ENCODE assay signal across 8 mouse cellular contexts in the genomic region with DNA sequence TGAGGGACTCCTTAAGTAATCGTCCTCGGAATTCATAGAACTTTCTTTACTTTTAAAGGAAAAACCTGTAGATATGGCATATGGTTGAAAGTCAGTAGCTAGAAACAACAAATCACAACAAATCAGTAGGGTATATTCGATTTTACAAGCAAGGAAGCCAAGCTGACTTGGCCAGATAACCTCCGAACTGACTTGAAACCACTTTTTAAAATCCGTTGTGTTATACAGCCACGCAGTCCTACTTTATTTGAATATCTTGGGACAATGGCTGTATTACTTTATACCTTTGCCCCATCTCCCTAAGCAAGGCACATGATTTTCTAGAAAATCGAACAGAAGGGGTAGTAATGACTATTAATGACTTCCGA. TPM values are rescaled to one million over a fixed set of nuclear protein-coding genes. Genes with fewer than 3 reads are reported as not detected.
DNase-seq lines count a peak whose midpoint lies in the region; ATAC-seq and TF ChIP-seq lines count a peak whose summit lies in the region.

No protein-coding gene starts in this region.

- intact Hi-C loops in gastrocnemius, adult 2 months (cut with DNase I), result loop anchor here (1.0 to 2.0 kb wide), 2 partner anchors 39 to 322 kb away; no protein-coding TSS in a partner anchor
- intact Hi-C loops in gastrocnemius, postnatal 36 days (cut with DNase I), result loop anchor here (2.0 to 10.0 kb wide), 2 partner anchors 38 to 320 kb away; no protein-coding TSS in a partner anchor

- 0 out of 2 replicates have a peak overlapping the region, but pooled peaks have one; percentile 86 for H3K9ac ChIP-seq in liver, embryonic 13.5 days

- H3K9me3 ChIP-seq in liver, embryonic 13.5 days (replicated peaks), result no peaks in the 10 kb centered on the region

- DNase-seq in gastrocnemius, adult 2 months, result no peak
- no peak for DNase-seq in gastrocnemius, postnatal 4 days (ENCODE audit: low spot score in 2 of 2)
- no peak for DNase-seq in testis, postnatal 14 days (ENCODE audit: low spot score)
- no peak for DNase-seq in liver, embryonic 13.5 days
- DNase-seq in frontal cortex, postnatal 14 days (ENCODE audit: low spot score in 2 of 2), result no peak
- no peak for DNase-seq in lung, postnatal 25 days (ENCODE audit: low spot score)
- DNase-seq in gastrocnemius, postnatal 36 days, result no peak

- H3K27me3 ChIP-seq in testis, adult 2 months (ENCODE audit: control insufficient read depth, insufficient read depth, low read length), result no peaks in the 10 kb centered on the region
- H3K27me3 ChIP-seq in liver, embryonic 13.5 days, result no peaks in the 10 kb centered on the region

- peak overlapping the region; percentile 98 for H3K4me3 ChIP-seq in gastrocnemius, adult 2 months
- H3K4me3 ChIP-seq in testis, adult 2 months (ENCODE audit: control insufficient read depth, low read depth, low read length), result peak overlapping the region; percentile 100
- H3K4me3 ChIP-seq in liver, embryonic 13.5 days (replicated peaks), result peak overlapping the region; percentile 80; the same call in 1 of the 2 replicates

- no peak for TF ChIP-seq CTCF in gastrocnemius, adult 2 months (IDR thresholded peaks at IDR 0.05)
- TF ChIP-seq CTCF in testis, adult 2 months (IDR thresholded peaks at IDR 0.05; ENCODE audit: control insufficient read depth, insufficient read depth, insufficient replicate concordance, low read depth, low read length), result no peak

- ATAC-seq in liver, embryonic 13.5 days (ENCODE audit: low read depth), result no peak

- TF ChIP-seq POLR2A in testis, adult 2 months (IDR thresholded peaks at IDR 0.05; ENCODE audit: control insufficient read depth, low read depth, low read length), result no peak

- H3K36me3 ChIP-seq in testis, adult 2 months (ENCODE audit: control insufficient read depth, insufficient read depth, low read length), result peaks cover 2% of the 10 kb centered on the region
- peaks cover 30% of the 10 kb centered on the region for H3K36me3 ChIP-seq in liver, embryonic 13.5 days

- H3K4me1 ChIP-seq in testis, adult 2 months (ENCODE audit: control insufficient read depth, insufficient read depth, low read length), result peaks cover 5% of the 10 kb centered on the region
- peaks cover 39% of the 10 kb centered on the region for H3K4me1 ChIP-seq in liver, embryonic 13.5 days (replicated peaks)

- WGBS in liver, embryonic 13.5 days (ENCODE audit: insufficient replicate concordance), result 26% methylated on average over 8 of the region's 8 CpGs

- H3K27ac ChIP-seq in gastrocnemius, adult 2 months, result peak overlapping the region; percentile 87; the same call in 1 of the 2 replicates
- H3K27ac ChIP-seq in testis, adult 2 months (ENCODE audit: control insufficient read depth, insufficient read depth, low read depth, low read length), result no peak overlapping the region; the same call in 1 of the 2 replicates
- H3K27ac ChIP-seq in liver, embryonic 13.5 days, result no peak overlapping the region

- peak overlapping the region; percentile 90; the same call in 1 of the 2 replicates for H3K4me2 ChIP-seq in liver, embryonic 13.5 days

RNA-seq across cellular contexts. Expression of a gene that starts 0.4 kb away (rescaled TPM):
- total RNA-seq in gastrocnemius, adult 2 months (2021), result 10 to 100 TPM; 25.5 to 26.1 TPM
- total RNA-seq in gastrocnemius, postnatal 4 days (2021), result 10 to 100 TPM; 25.8 to 30.0 TPM
- polyA plus RNA-seq in testis, adult 2 months (2012; rRNA removed), result 15.3 and 15.9 TPM in 2 replicates
- 47.8 and 52.0 TPM in 2 replicates for polyA plus RNA-seq in liver, embryonic 13.5 days (2015; fragmentation: Nextera tagmentation; extraction: Ambion mirVana)
- total RNA-seq in gastrocnemius, postnatal 36 days (2021), result 10 to 100 TPM; 17.6 to 22.5 TPM

RNA-seq across cellular contexts. Expression of a gene that starts 11.0 kb away (rescaled TPM):
- 10 to 100 TPM; 15.0 to 16.9 TPM for total RNA-seq in gastrocnemius, adult 2 months (2021)
- total RNA-seq in gastrocnemius, postnatal 4 days (2021), result 10 to 100 TPM; 26.0 to 28.6 TPM
- 109 and 129 TPM in 2 replicates for polyA plus RNA-seq in testis, adult 2 months (2012; rRNA removed)
- polyA plus RNA-seq in liver, embryonic 13.5 days (2015; fragmentation: Nextera tagmentation; extraction: Ambion mirVana), result 27.7 and 35.0 TPM in 2 replicates
- 10 to 100 TPM; 13.1 to 17.1 TPM for total RNA-seq in gastrocnemius, postnatal 36 days (2021)

RNA-seq across cellular contexts. Expression of a gene that starts 22.2 kb away (rescaled TPM):
- 10 to 100 TPM; 25.5 to 30.5 TPM for total RNA-seq in gastrocnemius, adult 2 months (2021)
- 1 to 10 TPM; 2.6 to 2.9 TPM for total RNA-seq in gastrocnemius, postnatal 4 days (2021)
- 1.6 and 2.2 TPM in 2 replicates for polyA plus RNA-seq in testis, adult 2 months (2012; rRNA removed)
- 17.8 and 19.7 TPM in 2 replicates for polyA plus RNA-seq in liver, embryonic 13.5 days (2015; fragmentation: Nextera tagmentation; extraction: Ambion mirVana)
- 10 to 100 TPM; 14.7 to 17.2 TPM for total RNA-seq in gastrocnemius, postnatal 36 days (2021)

Comparison
In these comparisons a context has a peak if more than half of its experiments do, and no peak if none do; other contexts are left out.
1. RNA of a gene that starts 22.2 kb away (total RNA-seq): 25.5 to 30.5 TPM in gastrocnemius, adult 2 months and 14.7 to 17.2 TPM in gastrocnemius, postnatal 36 days; 2.6 to 2.9 TPM in gastrocnemius, postnatal 4 days; every median in the first group is over 4 times any median in the second.
2. Peak in every context shown above with its lines, with median percentiles within 50 percentile points of each other: H3K4me3 ChIP-seq.